8 mouse cellular contexts compared by ENCODE assay signal in genomic region chr10:40256716-40257115, GRCm38 (mm10). TPM values are rescaled to one million over a fixed set of nuclear protein-coding genes. Genes with fewer than 3 reads are reported as not detected.
DNase-seq lines count a peak whose midpoint lies in the region; ATAC-seq and TF ChIP-seq lines count a peak whose summit lies in the region.

No protein-coding gene starts in this region.

- H3K4me3 ChIP-seq in layer of hippocampus, adult 2 months, result peak overlapping the region; percentile 92
- H3K4me3 ChIP-seq in cortical plate, adult 2 months (ENCODE audit: insufficient read depth, low read length), result peak overlapping the region; percentile 46
- peak overlapping the region; percentile 75 for H3K4me3 ChIP-seq in intestine, embryonic 14.5 days (ENCODE audit: low read depth, low read length)
- peak overlapping the region; percentile 84 for H3K4me3 ChIP-seq in midbrain, embryonic 16.5 days (ENCODE audit: low read depth, low read length)

- peak overlapping the region; percentile 93; the same call in 1 of the 2 replicates for H3K27ac ChIP-seq in layer of hippocampus, adult 2 months
- H3K27ac ChIP-seq in cortical plate, adult 2 months (ENCODE audit: insufficient read depth, low read length), result no peak overlapping the region
- peak overlapping the region; percentile 99 for H3K27ac ChIP-seq in intestine, embryonic 14.5 days (ENCODE audit: low read depth)
- peak overlapping the region; percentile 95 for H3K27ac ChIP-seq in midbrain, embryonic 16.5 days (ENCODE audit: low read length)

- DNase-seq in layer of hippocampus, adult 2 months (ENCODE audit: low spot score in 2 of 2), result peak; percentile 32 to 35
- no peak for DNase-seq in layer of hippocampus, postnatal 25 days (ENCODE audit: extremely low spot score in 1 of 2, low spot score in 1 of 2)
- DNase-seq in gastrocnemius, postnatal 25 days, result peak; percentile 10
- DNase-seq in intestine, embryonic 14.5 days (ENCODE audit: low spot score), result peak; percentile 73
- DNase-seq in liver, result peak; percentile 86
- peak; percentile 45 for DNase-seq in splenic B cell, adult 2 months (ENCODE audit: low read depth, low spot score)

- 3% methylated on average over 5 of the region's 5 CpGs for WGBS in intestine, embryonic 14.5 days
- WGBS in midbrain, embryonic 16.5 days, result under 1% methylated on average over 5 of the region's 5 CpGs

- TF ChIP-seq CTCF in layer of hippocampus, adult 2 months (conservative IDR thresholded peaks at IDR 0.05), result no peak
- no peak for TF ChIP-seq CTCF in cortical plate, adult 2 months (IDR thresholded peaks at IDR 0.05; ENCODE audit: extremely low read depth, insufficient read depth, low read length)

- peak; percentile 76 for ATAC-seq in intestine, embryonic 14.5 days (replicated peaks; ENCODE audit: low FRiP score, low TSS enrichment, low read depth)
- ATAC-seq in midbrain, embryonic 16.5 days, result peak; percentile 87

- no peak for TF ChIP-seq POLR2A in cortical plate, adult 2 months (IDR thresholded peaks at IDR 0.05; ENCODE audit: extremely low read depth, insufficient read depth, low read length)

- peak overlapping the region; percentile 95 for H3K4me2 ChIP-seq in intestine, embryonic 14.5 days (ENCODE audit: low read length)
- H3K4me2 ChIP-seq in midbrain, embryonic 16.5 days (ENCODE audit: low read length), result peak overlapping the region; percentile 74

- no peaks in the 10 kb centered on the region for H3K9me3 ChIP-seq in intestine, embryonic 14.5 days (ENCODE audit: control insufficient read depth, low read length)
- no peaks in the 10 kb centered on the region for H3K9me3 ChIP-seq in midbrain, embryonic 16.5 days (replicated peaks; ENCODE audit: control insufficient read depth, low read length, poor library complexity, severe bottlenecking)

- peak overlapping the region; percentile 86 for H3K9ac ChIP-seq in intestine, embryonic 14.5 days (ENCODE audit: low read length)
- peak overlapping the region; percentile 88 for H3K9ac ChIP-seq in midbrain, embryonic 16.5 days (ENCODE audit: low read depth, low read length)

- H3K4me1 ChIP-seq in cortical plate, adult 2 months (ENCODE audit: control insufficient read depth, insufficient read depth, low read length), result peaks cover 2% of the 10 kb centered on the region
- peaks cover 6% of the 10 kb centered on the region; the same call in 1 of the 2 replicates for H3K4me1 ChIP-seq in intestine, embryonic 14.5 days (replicated peaks; ENCODE audit: control insufficient read depth, insufficient read depth, low read length)
- peaks cover 8% of the 10 kb centered on the region; the same call in 1 of the 2 replicates for H3K4me1 ChIP-seq in midbrain, embryonic 16.5 days (ENCODE audit: control insufficient read depth, insufficient read depth, low read length)

- no peaks in the 10 kb centered on the region for H3K27me3 ChIP-seq in intestine, embryonic 14.5 days (replicated peaks; ENCODE audit: control insufficient read depth, insufficient read depth, low read length)
- no peaks in the 10 kb centered on the region for H3K27me3 ChIP-seq in midbrain, embryonic 16.5 days (ENCODE audit: control insufficient read depth, insufficient read depth, low read depth, low read length)
- H3K27me3 ChIP-seq in splenic B cell, adult 2 months (ENCODE audit: control insufficient read depth, insufficient read depth, low read length, poor library complexity, severe bottlenecking), result no peaks in the 10 kb centered on the region; the same call in 1 of the 2 replicates

- peaks cover 28% of the 10 kb centered on the region for H3K36me3 ChIP-seq in intestine, embryonic 14.5 days (ENCODE audit: control insufficient read depth, insufficient read depth, low read length)
- peaks cover 7% of the 10 kb centered on the region for H3K36me3 ChIP-seq in midbrain, embryonic 16.5 days (ENCODE audit: control insufficient read depth, insufficient read depth, low read length)
- peaks cover 6% of the 10 kb centered on the region for H3K36me3 ChIP-seq in splenic B cell, adult 2 months (ENCODE audit: control insufficient read depth, insufficient read depth, low read length, poor library complexity, severe bottlenecking)

RNA-seq across cellular contexts. Expression of gene Gtf3c6, which starts 1.2 kb away (rescaled TPM):
- total RNA-seq in layer of hippocampus, adult 2 months (2021), result 10 to 100 TPM; 27.5 to 29.9 TPM
- total RNA-seq in layer of hippocampus, postnatal 25 days (2021), result 10 to 100 TPM; 25.1 to 25.5 TPM
- 31.6 and 34.3 TPM in 2 replicates for polyA plus RNA-seq in cortical plate, adult 2 months (2012; rRNA removed)
- 10 to 100 TPM; 19.2 to 19.5 TPM for total RNA-seq in gastrocnemius, postnatal 25 days (2021)
- polyA plus RNA-seq in intestine, embryonic 14.5 days (2014; fragmentation: Nextera tagmentation; extraction: Ambion mirVana), result 106 and 110 TPM in 2 replicates
- 73.7 and 86.3 TPM in 2 replicates for polyA plus RNA-seq in midbrain, embryonic 16.5 days (2015; fragmentation: Nextera tagmentation; extraction: Ambion mirVana)

RNA-seq across cellular contexts. Expression of gene Rpf2, which starts 9.9 kb away (rescaled TPM):
- 10 to 100 TPM; 18.7 to 21.5 TPM for total RNA-seq in layer of hippocampus, adult 2 months (2021)
- 10 to 100 TPM; 22.2 TPM for total RNA-seq in layer of hippocampus, postnatal 25 days (2021)
- 16.0 and 21.2 TPM in 2 replicates for polyA plus RNA-seq in cortical plate, adult 2 months (2012; rRNA removed)
- total RNA-seq in gastrocnemius, postnatal 25 days (2021), result 10 to 100 TPM; 11.8 to 14.0 TPM
- polyA plus RNA-seq in intestine, embryonic 14.5 days (2014; fragmentation: Nextera tagmentation; extraction: Ambion mirVana), result 77.7 and 77.9 TPM in 2 replicates
- polyA plus RNA-seq in midbrain, embryonic 16.5 days (2015; fragmentation: Nextera tagmentation; extraction: Ambion mirVana), result 64.8 and 68.8 TPM in 2 replicates

RNA-seq across cellular contexts. Expression of gene Amd1, which starts 45.3 kb away (rescaled TPM):
- total RNA-seq in layer of hippocampus, adult 2 months (2021), result 10 to 100 TPM; 81.6 to 83.1 TPM
- 10 to 100 TPM; 67.2 to 80.9 TPM for total RNA-seq in layer of hippocampus, postnatal 25 days (2021)
- 103 and 105 TPM in 2 replicates for polyA plus RNA-seq in cortical plate, adult 2 months (2012; rRNA removed)
- total RNA-seq in gastrocnemius, postnatal 25 days (2021), result 100 to 1,000 TPM in 1 of 2 experiments, 10 to 100 TPM in 1; 51.9 to 108 TPM
- 77.6 and 90.5 TPM in 2 replicates for polyA plus RNA-seq in intestine, embryonic 14.5 days (2014; fragmentation: Nextera tagmentation; extraction: Ambion mirVana)
- polyA plus RNA-seq in midbrain, embryonic 16.5 days (2015; fragmentation: Nextera tagmentation; extraction: Ambion mirVana), result 40.8 and 41.9 TPM in 2 replicates

Comparison
In these comparisons a context has a peak if more than half of its experiments do, and no peak if none do; other contexts are left out.
1. DNase-seq: peak in layer of hippocampus, adult 2 months (2 of 2), gastrocnemius, postnatal 25 days (single experiment), intestine, embryonic 14.5 days (single experiment), liver (single experiment) and splenic B cell, adult 2 months (single experiment); none in layer of hippocampus, postnatal 25 days (0 of 2).
2. Peak in every context shown above with its lines, with median percentiles within 50 percentile points of each other: H3K4me3 ChIP-seq.